Mouse (Mus musculus): ENCODE measurements around the gene Cdnf. TPM values are rescaled to one million over a fixed set of nuclear protein-coding genes. Genes with fewer than 3 reads are reported as not detected.

The Cdnf gene
- polyA plus RNA-seq, 1 experiment from 2014 or later, result 0.24 TPM

Other genes with a start within 250 kb of the Cdnf start
- gene Nmt2, start 228.8 kb upstream of the Cdnf start, polyA plus RNA-seq (2016; fragmentation: Nextera tagmentation; extraction: Ambion mirVana), result 36.1 and 36.5 TPM in 2 replicates
- 12.6 and 13.7 TPM in 2 replicates for gene Rpp38, start 180.4 kb upstream of the Cdnf start, polyA plus RNA-seq (2016; fragmentation: Nextera tagmentation; extraction: Ambion mirVana)
- gene Acbd7, start 176.9 kb upstream of the Cdnf start, polyA plus RNA-seq (2016; fragmentation: Nextera tagmentation; extraction: Ambion mirVana), result 0.53 and 0.72 TPM in 2 replicates
- not detected in 2 replicates for gene Olah, start 115.8 kb upstream of the Cdnf start, polyA plus RNA-seq (2016; fragmentation: Nextera tagmentation; extraction: Ambion mirVana)
- not detected in 2 replicates for gene Meig1, start 90.4 kb upstream of the Cdnf start, polyA plus RNA-seq (2016; fragmentation: Nextera tagmentation; extraction: Ambion mirVana)
- 4.4 and 4.6 TPM in 2 replicates for gene Dclre1c, start 88.9 kb upstream of the Cdnf start, polyA plus RNA-seq (2016; fragmentation: Nextera tagmentation; extraction: Ambion mirVana)
- 11.6 and 11.9 TPM in 2 replicates for gene Suv39h2, start 38.0 kb upstream of the Cdnf start, polyA plus RNA-seq (2016; fragmentation: Nextera tagmentation; extraction: Ambion mirVana)
- 6.4 and 7.3 TPM in 2 replicates for gene Gm45902, start 240 bp upstream of the Cdnf start, polyA plus RNA-seq (2016; fragmentation: Nextera tagmentation; extraction: Ambion mirVana)
- 81.3 and 85.9 TPM in 2 replicates for gene Hspa14, start 216 bp upstream of the Cdnf start, polyA plus RNA-seq (2016; fragmentation: Nextera tagmentation; extraction: Ambion mirVana)
- 32.5 and 34.7 TPM in 2 replicates for gene Fam107b, start 57.5 kb downstream of the Cdnf start, polyA plus RNA-seq (2016; fragmentation: Nextera tagmentation; extraction: Ambion mirVana)